Mouse (Mus musculus) intestine, embryonic 14.5 days (tissue): Measurements from ENCODE around the gene Fbxl16. TPM values are rescaled to one million over a fixed set of nuclear protein-coding genes. Genes with fewer than 3 reads are reported as not detected.

ENCODE experiments used
- ATAC-seq: fragments of 200-750 bp; cut with Nextera tagmentation; replicated peaks from 2 replicates; pipeline ENCODE4 v1.8.0; 2017; ENCODE audit warnings: low read depth, moderate number of reproducible peaks, moderate TSS enrichment, moderate library complexity; ENCODE audit not compliant: low FRiP score, low TSS enrichment
- DNase-seq: peaks from one replicate; pipeline ENCODE4 v3.0.0-alpha.2; 2018; ENCODE audit warnings: low spot score
- H3K27ac ChIP-seq: fragments of 300-500 bp; sonication (generic); 2 replicates; pipeline ENCODE4 v1.5.1; 2014; ENCODE audit warnings: low read depth, mild to moderate bottlenecking, control low read depth
- H3K27me3 ChIP-seq: fragments of 300-500 bp; sonication (generic); replicated peaks from 2 replicates; pipeline ENCODE4 v1.6.1; 2014; ENCODE audit warnings: low read length, control low read depth; ENCODE audit not compliant: control insufficient read depth, insufficient read depth
- H3K36me3 ChIP-seq: fragments of 300-500 bp; sonication (generic); 2 replicates; pipeline ENCODE4 v1.6.1; 2014; ENCODE audit warnings: low read length, control low read depth; ENCODE audit not compliant: control insufficient read depth, insufficient read depth
- H3K4me1 ChIP-seq: fragments of 300-500 bp; sonication (generic); replicated peaks from 2 replicates; pipeline ENCODE4 v1.6.1; 2014; ENCODE audit warnings: low read length, control low read depth, mixed read lengths; ENCODE audit not compliant: control insufficient read depth, insufficient read depth
- H3K4me2 ChIP-seq: fragments of 300-500 bp; sonication (generic); 2 replicates; pipeline ENCODE4 v1.6.1; 2014; ENCODE audit warnings: low read length
- H3K4me3 ChIP-seq: fragments of 300-500 bp; sonication (generic); 2 replicates; pipeline ENCODE4 v1.5.1; 2014; ENCODE audit warnings: low read depth, low read length, control low read depth, mixed read lengths
- H3K9ac ChIP-seq: fragments of 300-500 bp; sonication (generic); 2 replicates; pipeline ENCODE4 v1.6.1; 2014; ENCODE audit warnings: mild to moderate bottlenecking, low read length
- H3K9me3 ChIP-seq: fragments of 300-500 bp; sonication (generic); 2 replicates; pipeline ENCODE4 v1.6.1; 2016; ENCODE audit warnings: low read length, control low read depth; ENCODE audit not compliant: control insufficient read depth
- WGBS: fragments of 180-500 bp; shearing (Covaris S2); extraction: QIAGEN DNeasy Blood & Tissue Kit; methylation state at CpG from one replicate; pipeline ENCODE4 v1.1.7; 2014; 5-methylcytosine and 5-hydroxymethylcytosine counted together
- polyA plus RNA-seq: library from polyadenylated mRNA; unstranded; fragments of >200 nt; fragmentation: Nextera tagmentation; extraction: Ambion mirVana; gene quantifications from 2 replicates; pipeline ENCODE4 v1.2.1, GENCODE M21; 2014

Gene Fbxl16
- polyA plus RNA-seq, 1 experiment from 2014 or later, result 3.9 TPM

DNA sequence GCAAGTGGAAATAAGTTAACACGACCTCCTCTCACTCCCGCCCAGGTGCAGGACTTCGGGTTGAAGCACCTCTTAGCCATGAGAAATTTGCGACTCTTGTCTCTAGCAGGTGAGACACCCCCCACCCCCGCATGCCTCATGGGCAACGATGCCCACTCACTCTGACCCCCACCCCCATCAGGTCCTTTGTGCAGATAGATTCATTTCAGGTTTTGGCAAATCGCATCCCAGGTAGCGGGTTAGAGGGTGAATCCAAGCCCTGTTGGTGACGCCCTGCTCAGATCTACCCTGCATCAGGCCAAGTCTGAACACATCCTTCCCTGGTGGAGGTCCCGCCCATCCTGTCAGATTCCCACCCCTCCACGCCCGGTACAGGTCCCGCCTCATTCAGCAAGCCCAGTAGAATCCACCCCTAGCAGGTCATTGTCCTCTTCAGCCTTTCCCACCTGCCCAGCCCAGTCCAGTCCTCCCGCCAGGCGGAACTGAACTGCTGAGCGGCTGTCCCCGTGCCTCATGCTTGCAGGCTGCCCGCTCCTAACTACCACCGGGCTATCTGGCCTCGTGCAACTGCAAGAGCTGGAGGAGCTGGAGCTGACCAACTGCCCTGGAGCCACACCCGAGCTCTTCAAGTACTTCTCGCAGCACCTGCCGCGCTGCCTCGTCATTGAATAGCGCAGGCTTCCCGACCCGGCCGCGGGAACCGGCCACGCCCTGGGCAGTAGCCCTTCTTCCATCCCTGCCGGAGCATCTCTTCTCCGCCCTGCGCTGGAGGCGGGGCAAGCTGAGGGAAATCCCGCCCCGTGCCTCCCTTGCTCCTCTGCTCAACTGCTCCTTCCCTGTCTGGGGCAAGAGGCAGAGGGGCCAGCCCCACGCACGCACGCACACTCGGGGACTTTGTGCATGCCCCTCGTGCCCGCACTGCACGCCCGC is 10.2 kb downstream of the Fbxl16 start:
- WGBS, result 5% methylated on average over 46 of the region's 46 CpGs
- peaks cover 3% of the 10 kb centered on the region for H3K4me1 ChIP-seq
- H3K9ac ChIP-seq, result no peak overlapping the region
- no peak overlapping the region for H3K27ac ChIP-seq
- H3K9me3 ChIP-seq, result no peaks in the 10 kb centered on the region
- H3K4me2 ChIP-seq, result peak overlapping the region; percentile 25
- no peak overlapping the region for H3K4me3 ChIP-seq
- ATAC-seq, result peak; percentile 41
- no peaks in the 10 kb centered on the region for H3K36me3 ChIP-seq
- no peak for DNase-seq
- peaks cover 40% of the 10 kb centered on the region for H3K27me3 ChIP-seq

DNA sequence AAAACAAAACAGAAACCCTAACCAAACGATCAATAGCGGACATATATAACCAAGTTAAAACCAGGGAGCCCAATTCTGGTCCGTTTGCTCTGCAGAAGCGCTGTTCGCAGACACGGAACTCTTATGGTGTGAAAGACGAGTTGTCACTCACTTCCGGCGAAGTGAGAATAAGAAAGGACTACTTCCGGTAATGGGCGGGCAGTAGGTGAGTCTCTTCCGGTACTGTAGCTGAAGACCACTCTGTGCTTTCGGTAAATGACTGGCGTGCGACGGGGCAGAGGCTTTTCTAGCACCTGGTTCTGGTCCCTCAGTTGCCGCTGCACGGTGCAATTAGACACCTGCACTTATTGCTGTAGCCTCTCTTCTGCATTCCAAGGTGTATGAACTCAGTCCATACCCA is 14.6 kb downstream of the Fbxl16 start, which contains the start of gene Wdr24:
TSS of gene Wdr24 (plus strand) at position 176 of the 400 bp plus-strand sequence.
- peak within 1 kb of the TSS; percentile 92 for H3K4me2 ChIP-seq
- H3K9ac ChIP-seq, result peak within 1 kb of the TSS; percentile 62
- peaks cover 19% of the 10 kb centered on the region for H3K4me1 ChIP-seq
- peaks cover 29% of the 10 kb centered on the region for H3K27me3 ChIP-seq
- whole genome bisulfite sequencing, result under 1% methylated on average over 18 of the region's 18 CpGs
- H3K36me3 ChIP-seq, result peaks cover 24% of the 10 kb centered on the region
- H3K27ac ChIP-seq, result peak within 1 kb of the TSS; percentile 38
- DNase-seq (peak; percentile 79), ATAC-seq (0 out of 2 replicates have a peak, but pooled peaks have one; percentile 49)
- H3K4me3 ChIP-seq, result peak within 1 kb of the TSS; percentile 77
- no peaks in the 10 kb centered on the region for H3K9me3 ChIP-seq

DNA sequence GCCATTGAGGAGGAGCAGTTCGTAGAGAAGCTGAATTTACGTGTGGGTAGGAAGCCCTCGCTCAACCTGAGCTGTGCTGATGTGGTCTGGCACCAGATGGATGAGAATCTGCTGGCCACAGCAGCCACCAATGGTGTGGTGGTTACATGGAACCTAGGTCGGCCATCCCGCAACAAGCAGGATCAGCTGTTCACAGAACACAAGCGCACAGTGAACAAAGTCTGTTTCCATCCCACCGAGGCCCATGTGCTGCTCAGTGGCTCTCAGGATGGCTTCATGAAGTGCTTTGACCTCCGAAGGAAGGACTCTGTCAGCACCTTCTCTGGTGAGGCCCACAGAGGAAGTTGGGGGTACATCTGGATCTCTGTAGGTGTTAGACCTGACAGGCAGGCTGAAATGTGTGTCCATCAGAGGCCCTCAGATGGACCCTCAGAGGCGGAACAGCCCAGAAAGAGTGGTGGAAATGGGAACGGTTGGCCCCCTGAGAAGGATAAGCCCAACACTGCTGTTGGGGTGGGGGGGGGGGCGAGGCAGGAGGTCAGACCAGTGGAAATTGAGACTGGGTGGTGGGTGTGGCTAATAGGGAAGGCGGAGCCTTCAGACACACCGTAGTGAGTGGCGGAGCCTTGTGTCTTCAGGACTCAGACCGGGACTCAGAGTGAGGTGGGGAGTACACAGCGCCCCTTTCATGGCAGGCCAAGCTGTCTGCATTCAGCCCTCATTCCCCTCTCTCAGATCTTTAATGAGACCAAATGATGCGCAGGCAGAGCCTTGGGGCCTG is 15.7 kb downstream of the Fbxl16 start:
- ATAC-seq (no peak), DNase-seq (no peak)
- Histone ChIP-seq H3K36me3 (peaks cover 24% of the 10 kb centered on the region), H3K27ac (no peak overlapping the region), H3K9me3 (no peaks in the 10 kb centered on the region), H3K9ac (peak overlapping the region; percentile 62; the same call in 1 of the 2 replicates), H3K4me3 (peak overlapping the region; percentile 77; the same call in 1 of the 2 replicates), H3K27me3 (peaks cover 18% of the 10 kb centered on the region), H3K4me2 (peak overlapping the region; percentile 92), H3K4me1 (peaks cover 21% of the 10 kb centered on the region)
- 66% methylated on average over 17 of the region's 17 CpGs for WGBS

DNA sequence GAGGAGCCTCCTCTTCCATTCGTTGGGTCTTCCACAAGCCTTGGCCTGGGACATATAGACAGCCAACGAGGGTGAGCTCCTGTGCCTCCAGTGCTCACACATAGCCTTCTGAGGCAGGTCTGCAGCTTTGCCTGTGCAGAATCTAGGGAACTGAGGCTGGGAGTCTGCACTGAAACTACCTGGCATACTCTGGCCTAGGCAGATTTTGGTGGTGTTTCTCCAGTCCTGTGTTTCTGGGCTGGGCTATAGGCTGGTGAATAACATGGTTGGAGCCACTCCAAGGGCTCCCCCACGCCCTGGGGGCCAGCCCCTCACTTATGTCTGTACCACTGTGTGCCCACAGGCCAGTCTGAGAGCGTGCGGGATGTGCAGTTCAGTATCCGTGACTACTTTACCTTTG is 16.4 kb downstream of the Fbxl16 start:
- ATAC-seq (no peak), DNase-seq (no peak)
- WGBS, result 94% methylated on average over 6 of the region's 6 CpGs
- Histone ChIP-seq H3K36me3 (peaks cover 29% of the 10 kb centered on the region), H3K4me2 (peak overlapping the region; percentile 92; the same call in 1 of the 2 replicates), H3K9ac (no peak overlapping the region), H3K27me3 (peaks cover 11% of the 10 kb centered on the region), H3K27ac (no peak overlapping the region), H3K4me1 (peaks cover 29% of the 10 kb centered on the region), H3K9me3 (no peaks in the 10 kb centered on the region), H3K4me3 (no peak overlapping the region)

DNA sequence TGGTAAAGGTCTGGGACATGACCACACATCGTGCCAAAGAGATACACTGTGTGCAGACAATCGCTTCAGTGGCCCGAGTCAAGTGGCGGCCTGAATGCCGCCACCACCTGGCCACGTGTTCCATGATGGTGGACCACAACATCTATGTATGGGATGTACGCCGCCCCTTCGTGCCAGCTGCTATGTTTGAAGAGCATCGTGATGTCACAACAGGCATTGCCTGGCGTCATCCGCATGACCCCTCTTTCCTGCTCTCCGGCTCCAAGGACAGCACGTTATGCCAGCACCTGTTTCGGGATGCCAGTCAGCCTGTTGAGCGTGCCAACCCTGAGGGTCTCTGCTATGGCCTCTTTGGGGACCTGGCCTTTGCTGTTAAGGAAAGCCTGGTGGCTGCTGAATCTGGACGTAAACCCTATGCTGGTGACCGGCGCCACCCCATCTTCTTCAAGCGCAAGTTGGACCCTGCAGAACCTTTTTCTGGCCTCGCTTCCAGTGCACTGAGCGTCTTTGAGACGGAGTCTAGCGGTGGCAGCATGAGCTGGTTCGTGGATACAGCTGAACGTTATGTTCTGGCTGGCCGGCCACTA is 17.2 kb downstream of the Fbxl16 start:
- no peak overlapping the region for H3K9ac ChIP-seq
- H3K4me1 ChIP-seq, result peaks cover 35% of the 10 kb centered on the region
- H3K4me2 ChIP-seq, result no peak overlapping the region
- peaks cover 36% of the 10 kb centered on the region for H3K36me3 ChIP-seq
- DNase-seq (no peak), ATAC-seq (no peak)
- peaks cover 5% of the 10 kb centered on the region; the same call in 1 of the 2 replicates for H3K27me3 ChIP-seq
- no peak overlapping the region for H3K4me3 ChIP-seq
- no peak overlapping the region for H3K27ac ChIP-seq
- no peaks in the 10 kb centered on the region for H3K9me3 ChIP-seq
- 96% methylated on average over 27 of the region's 27 CpGs for WGBS

DNA sequence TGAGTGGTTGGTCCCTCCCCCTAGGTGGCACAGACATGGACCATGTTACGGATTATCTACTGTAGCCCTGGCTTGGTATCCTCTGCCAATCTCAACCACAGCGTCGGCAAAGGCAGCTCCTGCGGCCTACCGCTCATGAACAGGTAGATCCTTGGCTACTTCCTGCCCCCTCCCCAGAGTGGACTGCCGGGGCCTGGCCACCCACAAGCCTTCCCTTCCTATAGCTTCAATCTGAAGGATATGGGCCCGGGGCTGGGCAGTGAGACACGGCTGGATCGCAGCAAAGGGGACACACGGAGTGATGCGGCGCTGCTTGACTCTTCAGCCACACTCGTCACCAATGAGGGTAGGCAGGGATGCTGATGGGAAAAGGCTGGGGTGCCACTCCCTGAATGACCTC is 18.1 kb downstream of the Fbxl16 start:
- ATAC-seq, result no peak
- H3K4me1 ChIP-seq, result peaks cover 44% of the 10 kb centered on the region
- H3K9me3 ChIP-seq, result no peaks in the 10 kb centered on the region
- no peak overlapping the region for H3K27ac ChIP-seq
- H3K9ac ChIP-seq, result no peak overlapping the region
- 93% methylated on average over 13 of the region's 13 CpGs for WGBS
- H3K4me2 ChIP-seq, result no peak overlapping the region
- H3K36me3 ChIP-seq, result peaks cover 45% of the 10 kb centered on the region
- no peaks in the 10 kb centered on the region for H3K27me3 ChIP-seq
- DNase-seq, result no peak
- no peak overlapping the region for H3K4me3 ChIP-seq

DNA sequence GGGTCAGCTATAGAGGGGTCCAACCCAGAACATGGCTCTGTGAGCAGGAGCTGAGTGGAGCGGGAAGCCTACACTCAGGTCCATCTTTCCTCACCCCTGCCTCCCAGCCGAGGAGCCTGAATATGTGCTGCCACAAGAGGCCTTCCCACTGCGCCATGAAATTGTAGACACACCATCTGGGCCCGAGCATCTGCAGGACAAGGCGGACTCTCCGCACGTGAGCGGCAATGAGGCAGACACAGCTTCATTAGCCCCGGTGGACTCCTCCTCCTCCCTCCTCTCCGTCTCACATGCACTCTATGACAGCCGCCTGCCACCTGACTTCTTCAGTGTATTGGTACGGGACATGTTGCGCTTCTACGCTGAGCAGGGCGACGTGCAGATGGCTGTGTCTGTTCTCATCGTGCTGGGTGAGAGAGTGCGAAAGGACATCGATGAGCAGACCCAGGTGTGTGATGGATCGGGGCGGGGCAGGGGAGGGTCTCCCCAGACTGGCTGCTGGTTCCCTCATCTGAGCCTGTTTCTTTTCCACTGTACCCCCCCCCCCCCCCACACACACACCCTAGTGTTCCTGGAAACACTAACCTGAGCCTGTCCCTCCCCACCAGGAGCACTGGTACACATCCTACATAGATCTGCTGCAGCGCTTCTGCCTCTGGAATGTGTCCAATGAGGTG is 18.8 kb downstream of the Fbxl16 start:
- H3K4me1 ChIP-seq, result peaks cover 45% of the 10 kb centered on the region

DNA sequence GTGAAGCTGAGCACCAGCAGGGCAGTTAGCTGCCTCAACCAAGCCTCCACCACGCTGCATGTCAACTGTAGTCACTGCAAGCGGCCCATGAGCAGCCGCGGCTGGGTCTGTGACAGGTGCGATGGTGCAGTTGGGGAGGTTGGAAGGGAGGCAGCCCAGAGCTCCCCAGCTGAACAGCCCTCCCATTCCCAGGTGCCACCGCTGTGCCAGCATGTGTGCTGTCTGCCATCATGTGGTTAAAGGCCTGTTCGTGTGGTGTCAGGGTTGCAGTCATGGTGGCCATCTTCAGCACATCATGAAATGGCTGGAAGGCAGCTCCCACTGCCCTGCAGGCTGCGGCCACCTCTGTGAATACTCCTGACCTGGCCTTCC is 19.3 kb downstream of the Fbxl16 start:
- H3K9me3 ChIP-seq, result no peaks in the 10 kb centered on the region
- DNase-seq, result no peak
- no peak for ATAC-seq
- H3K27me3 ChIP-seq, result no peaks in the 10 kb centered on the region
- peak overlapping the region; percentile 82 for H3K27ac ChIP-seq
- 84% methylated on average over 8 of the region's 8 CpGs for WGBS
- H3K4me2 ChIP-seq, result peak overlapping the region; percentile 85
- peaks cover 45% of the 10 kb centered on the region for H3K36me3 ChIP-seq
- no peak overlapping the region for H3K9ac ChIP-seq
- peak overlapping the region; percentile 69 for H3K4me3 ChIP-seq
- H3K4me1 ChIP-seq, result peaks cover 45% of the 10 kb centered on the region

More for the DNA sequence above, 18.8 kb downstream of the Fbxl16 start:
- Histone ChIP-seq H3K9ac (no peak overlapping the region), H3K9me3 (no peaks in the 10 kb centered on the region), H3K27me3 (no peaks in the 10 kb centered on the region), H3K27ac (no peak overlapping the region), H3K4me2 (no peak overlapping the region), H3K4me3 (no peak overlapping the region), H3K36me3 (peaks cover 45% of the 10 kb centered on the region)
- 96% methylated on average over 22 of the region's 22 CpGs for WGBS
- no peak for DNase-seq
- no peak for ATAC-seq
